Mouse (Mus musculus) cerebral cortex, adult 2 months (tissue): Measurements from ENCODE around the gene Eftud2.

ENCODE experiments used
- WGBS: fragments of 180-500 bp; shearing (Covaris S2); methylation state at CpG from one replicate; pipeline ENCODE4 v1.1.7; 2018; 5-methylcytosine and 5-hydroxymethylcytosine counted together

Gene Eftud2

GRCm38 (mm10) chr11:102880585-102881313 is at the start of gene Eftud2, which contains the start of gene Ccdc103:
Eftud2 (minus strand) TSS chr11:102880985.
Ccdc103 (plus strand) TSS chr11:102881204.
- WGBS, result under 1% methylated on average over 62 of the region's 62 CpGs

- WGBS, result 1% methylated on average over 10 of the region's 10 CpGs
Observed at GRCm38 (mm10) chr11:102925351-102925717, 44.5 kb upstream of the Eftud2 start.

GRCm38 (mm10) chr11:102924557-102925350 is 44.0 kb upstream of the Eftud2 start, which contains the start of gene Kif18b:
Kif18b (minus strand) TSS chr11:102925124.
- WGBS, result under 1% methylated on average over 62 of the region's 62 CpGs

GRCm38 (mm10) chr11:102921491-102921890 is 40.7 kb upstream of the Eftud2 start:
- WGBS, result 80% methylated on average over 6 of the region's 6 CpGs

GRCm38 (mm10) chr11:102918077-102918476 is 37.3 kb upstream of the Eftud2 start:
- WGBS, result 86% methylated on average over 4 of the region's 4 CpGs

- 93% methylated on average over 9 of the region's 9 CpGs for WGBS
Observed at GRCm38 (mm10) chr11:102915380-102915779, 34.6 kb upstream of the Eftud2 start.

GRCm38 (mm10) chr11:102911376-102911775 is 30.6 kb upstream of the Eftud2 start:
- WGBS, result 41% methylated on average over 7 of the region's 7 CpGs

- 85% methylated on average over 7 of the region's 7 CpGs for WGBS
Observed at GRCm38 (mm10) chr11:102903654-102904053, 22.9 kb upstream of the Eftud2 start.

GRCm38 (mm10) chr11:102902107-102902506 is 21.3 kb upstream of the Eftud2 start:
- 92% methylated on average over 5 of the region's 5 CpGs for WGBS

- WGBS, result 31% methylated on average over 4 of the region's 4 CpGs
Observed at GRCm38 (mm10) chr11:102901199-102901598, 20.4 kb upstream of the Eftud2 start.

- WGBS, result 10% methylated on average over 7 of the region's 7 CpGs
Observed at GRCm38 (mm10) chr11:102900763-102901162, 20.0 kb upstream of the Eftud2 start, which contains the start of gene Gfap. Gfap (minus strand) TSS chr11:102900912.

GRCm38 (mm10) chr11:102898408-102898807 is 17.6 kb upstream of the Eftud2 start:
- WGBS, result 58% methylated on average over 9 of the region's 9 CpGs

- 73% methylated on average over 20 of the region's 20 CpGs for WGBS
Observed at GRCm38 (mm10) chr11:102896641-102897040, 15.9 kb upstream of the Eftud2 start.

GRCm38 (mm10) chr11:102895779-102896178 is 15.0 kb upstream of the Eftud2 start:
- WGBS, result 85% methylated on average over 9 of the region's 9 CpGs

GRCm38 (mm10) chr11:102894716-102895115 is 13.9 kb upstream of the Eftud2 start:
- WGBS, result 91% methylated on average over 4 of the region's 4 CpGs

GRCm38 (mm10) chr11:102893015-102893651 is 12.3 kb upstream of the Eftud2 start:
- 26% methylated on average over 43 of the region's 43 CpGs for WGBS

GRCm38 (mm10) chr11:102890096-102890495 is 9.3 kb upstream of the Eftud2 start:
- WGBS, result 83% methylated on average over 5 of the region's 5 CpGs

- 22% methylated on average over 3 of the region's 3 CpGs for WGBS
Observed at GRCm38 (mm10) chr11:102888135-102888534, 7.3 kb upstream of the Eftud2 start.

GRCm38 (mm10) chr11:102887433-102887832 is 6.6 kb upstream of the Eftud2 start:
- 78% methylated on average over 5 of the region's 5 CpGs for WGBS

- WGBS, result 59% methylated on average over 10 of the region's 10 CpGs
Observed at GRCm38 (mm10) chr11:102884616-102885219, 3.9 kb upstream of the Eftud2 start, which contains the start of gene Fam187a. Fam187a (plus strand) TSS chr11:102885169.

- WGBS, result 7% methylated on average over 13 of the region's 13 CpGs
Observed at GRCm38 (mm10) chr11:102881314-102882198, 771 bp upstream of the Eftud2 start.
